Mouse (Mus musculus): ENCODE measurements around the gene Klhl26.

GRCm38 (mm10) chr8:70510228-70510915 is 33.6 kb upstream of the Klhl26 start, which contains the start of gene Uba52:
- TF ChIP-seq TCF3 (IDR thresholded peaks at IDR 0.05; ENCODE audit: insufficient read length, low read depth) (no peak), POLR2A (IDR thresholded peaks at IDR 0.05; ENCODE audit: insufficient read length, low read depth) (peak; percentile 97), POLR2AphosphoS2 (IDR thresholded peaks at IDR 0.05; ENCODE audit: insufficient read length, low read depth) (peak; percentile 85), E2F4 (IDR thresholded peaks at IDR 0.05; ENCODE audit: insufficient read depth) (peak; percentile 3), TCF12 (IDR thresholded peaks at IDR 0.05; ENCODE audit: insufficient read depth, poor library complexity, severe bottlenecking) (no peak), USF1 (IDR thresholded peaks at IDR 0.05; ENCODE audit: low read depth) (no peak), MYOD1 (IDR thresholded peaks at IDR 0.05; ENCODE audit: control insufficient read depth in 1 of 3, insufficient read length in 2 of 3, low read depth in 2 of 3) (peak in 2 of 3 experiments; percentile 13 to 26), MAX (IDR thresholded peaks at IDR 0.05; ENCODE audit: low read depth) (no peak), REST (IDR thresholded peaks at IDR 0.05; ENCODE audit: insufficient read depth, insufficient read length) (no peak), CEBPB (IDR thresholded peaks at IDR 0.05; ENCODE audit: insufficient read depth, poor library complexity, severe bottlenecking) (no peak)

Data from myocyte (in vitro differentiated cells).